Mouse (Mus musculus): ENCODE results near the gene A930033H14Rik.

- TF ChIP-seq POLR2A (IDR thresholded peaks at IDR 0.05; ENCODE audit: borderline replicate concordance, extremely low read depth, low read depth, low read length) = no peak
- no peak for TF ChIP-seq CTCF (IDR thresholded peaks at IDR 0.05; ENCODE audit: insufficient read depth, low read length)
Measured at GRCm38 (mm10) chr10:69259161-69259560, 46.3 kb upstream of the A930033H14Rik start.
